Mouse (Mus musculus) intestine, postnatal 0 days (tissue): ENCODE measurements at regions not wholly inside any gene's neighbourhood (a gene's known extent, or its start where the extent isn't known, plus 50 kb on each side); places are given as distances from the start of the nearest gene placed in this dataset.

ENCODE experiments used
- ATAC-seq: fragments of 200-750 bp; cut with Nextera tagmentation; 2 replicates; pipeline ENCODE4 v1.8.0; 2017; ENCODE audit warnings: mild to moderate bottlenecking, moderate TSS enrichment, moderate library complexity
- H3K27ac ChIP-seq: fragments of 300-500 bp; sonication (generic); 2 replicates; pipeline ENCODE4 v1.5.1; 2014; ENCODE audit warnings: mild to moderate bottlenecking, low read depth, low read length, moderate library complexity
- H3K27me3 ChIP-seq: fragments of 300-500 bp; sonication (generic); replicated peaks from 2 replicates; pipeline ENCODE4 v1.6.1; 2014; ENCODE audit warnings: low read length, mixed read lengths; ENCODE audit not compliant: control insufficient read depth, insufficient read depth
- H3K36me3 ChIP-seq: fragments of 300-500 bp; sonication (generic); 2 replicates; pipeline ENCODE4 v1.6.1; 2014; ENCODE audit warnings: mild to moderate bottlenecking, moderate library complexity; ENCODE audit not compliant: control insufficient read depth, insufficient read depth
- H3K4me1 ChIP-seq: fragments of 300-500 bp; sonication (generic); replicated peaks from 2 replicates; pipeline ENCODE4 v1.6.1; 2014; ENCODE audit warnings: antibody characterized with exemption, low read length, mixed read lengths; ENCODE audit not compliant: control insufficient read depth, insufficient read depth
- H3K4me2 ChIP-seq: fragments of 300-500 bp; sonication (generic); replicated peaks from 2 replicates; pipeline ENCODE4 v1.6.1; 2014; ENCODE audit warnings: low read depth, mild to moderate bottlenecking, moderate library complexity
- H3K4me3 ChIP-seq: fragments of 300-500 bp; sonication (generic); 2 replicates; pipeline ENCODE4 v1.5.1; 2014; ENCODE audit warnings: low read depth, low read length
- H3K9ac ChIP-seq: fragments of 300-500 bp; sonication (generic); 2 replicates; pipeline ENCODE4 v1.6.1; 2014; ENCODE audit warnings: mild to moderate bottlenecking, low read depth, low read length
- H3K9me3 ChIP-seq: fragments of 300-500 bp; sonication (generic); 2 replicates; pipeline ENCODE4 v1.6.1; 2016; ENCODE audit warnings: mixed run types; ENCODE audit not compliant: control insufficient read depth
- CTCF ChIP-seq: sonication (generic); IDR thresholded peaks from 2 replicates; pipeline ENCODE4 v1.5.1; 2016; ENCODE audit warnings: low read depth, mild to moderate bottlenecking, control low read depth, antibody characterized with exemption, moderate library complexity
- WGBS: fragments of 180-500 bp; shearing (Covaris S2); extraction: QIAGEN DNeasy Blood & Tissue Kit; methylation state at CpG from one replicate; pipeline ENCODE4 v1.1.7; 2014; 5-methylcytosine and 5-hydroxymethylcytosine counted together

DNA sequence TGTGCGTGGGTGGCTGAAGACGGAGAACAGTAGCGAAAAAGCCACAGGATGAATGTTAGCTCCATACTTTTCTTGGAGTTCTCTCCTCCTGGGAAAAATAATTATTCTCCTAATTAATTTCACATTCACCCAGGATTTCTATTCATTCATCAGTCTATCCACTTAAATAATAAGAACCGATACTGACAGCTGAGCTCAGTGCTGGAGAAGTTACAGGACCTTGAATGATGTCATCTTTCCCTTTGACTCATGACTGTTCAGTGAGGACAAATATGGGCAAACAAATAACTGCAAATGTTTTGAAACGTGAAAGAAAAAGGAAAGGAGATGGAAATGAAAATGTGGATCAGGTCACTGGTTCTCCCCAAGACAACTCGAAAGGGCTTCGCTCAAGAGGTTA, 635.7 kb upstream of the Kirrel3 start:
- Histone ChIP-seq H3K27me3 (no peaks in the 10 kb centered on the region), H3K9ac (no peak overlapping the region), H3K4me2 (no peak overlapping the region), H3K27ac (no peak overlapping the region), H3K4me3 (no peak overlapping the region), H3K4me1 (no peaks in the 10 kb centered on the region), H3K36me3 (no peaks in the 10 kb centered on the region), H3K9me3 (no peaks in the 10 kb centered on the region)
- WGBS = 74% methylated on average over 7 of the region's 7 CpGs
- TF ChIP-seq CTCF = no peak
- no peak for ATAC-seq

DNA sequence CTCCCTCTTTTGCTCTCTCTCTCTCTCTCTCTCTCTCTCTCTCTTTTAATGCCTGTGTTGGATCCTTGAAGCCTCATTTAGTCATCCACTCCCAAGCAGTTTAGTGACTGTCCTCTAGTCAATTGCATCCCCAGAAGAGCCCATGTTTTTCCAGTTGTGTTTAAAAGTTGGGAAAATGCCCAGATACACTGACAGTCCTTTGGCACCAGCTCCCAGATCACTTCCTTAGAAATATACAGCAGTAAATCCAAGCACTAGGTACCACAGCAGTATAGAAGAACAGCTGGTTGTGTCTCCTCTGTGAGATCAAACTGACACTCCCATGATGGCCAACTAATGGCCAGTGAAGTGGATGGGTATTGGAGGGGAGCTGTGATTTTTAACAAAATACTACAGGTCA, 634.7 kb upstream of the Kirrel3 start:
- Histone ChIP-seq H3K4me3 (no peak overlapping the region), H3K9me3 (no peaks in the 10 kb centered on the region), H3K4me1 (no peaks in the 10 kb centered on the region), H3K27ac (no peak overlapping the region), H3K9ac (no peak overlapping the region), H3K27me3 (no peaks in the 10 kb centered on the region), H3K36me3 (no peaks in the 10 kb centered on the region), H3K4me2 (no peak overlapping the region)
- no peak for ATAC-seq
- TF ChIP-seq CTCF = no peak

DNA sequence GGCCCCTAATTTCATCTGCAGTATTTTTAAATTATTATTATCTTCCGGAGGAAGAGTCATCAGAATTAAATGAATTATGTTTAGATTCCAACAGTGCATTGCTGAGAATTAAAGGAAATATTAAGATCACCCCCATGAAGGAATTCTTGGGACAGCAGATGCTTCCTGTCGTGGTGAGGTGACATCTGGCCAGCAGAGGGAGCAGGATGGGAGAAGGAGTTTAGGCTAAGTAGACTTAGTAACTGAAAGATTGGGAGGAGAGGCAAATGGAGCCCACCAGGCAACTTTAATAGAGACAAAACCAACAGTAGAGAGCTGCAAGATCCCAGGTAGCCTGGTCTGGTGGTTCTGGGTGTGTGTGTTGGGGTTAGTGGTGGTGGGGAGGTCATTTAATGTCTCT, 629.5 kb upstream of the Kirrel3 start:
- Histone ChIP-seq H3K9ac (no peak overlapping the region), H3K9me3 (no peaks in the 10 kb centered on the region), H3K27ac (no peak overlapping the region), H3K4me1 (peaks cover 3% of the 10 kb centered on the region; the same call in 1 of the 2 replicates), H3K36me3 (no peaks in the 10 kb centered on the region), H3K4me3 (no peak overlapping the region), H3K4me2 (no peak overlapping the region), H3K27me3 (no peaks in the 10 kb centered on the region)
- ATAC-seq = no peak
- peak; percentile 76 for TF ChIP-seq CTCF
- 47% methylated on average over 2 of the region's 2 CpGs for WGBS

DNA sequence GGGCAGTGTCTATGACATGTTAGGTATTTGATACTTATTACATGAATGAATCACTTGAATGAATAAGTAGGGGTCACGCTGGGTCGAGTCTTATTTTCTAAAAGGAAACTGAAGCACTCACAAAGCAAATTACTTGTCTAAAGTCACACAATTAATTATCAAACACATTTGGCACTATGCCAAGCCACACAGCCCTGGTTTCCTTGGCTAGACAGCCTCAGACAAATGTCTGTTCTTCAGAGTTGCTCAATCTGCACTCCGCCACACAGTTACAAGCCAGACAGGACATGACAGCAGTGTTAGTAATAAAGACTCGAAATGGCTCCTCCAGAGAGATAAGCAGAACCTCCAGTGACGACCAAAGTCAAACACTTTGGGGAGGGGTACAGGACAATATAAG, 627.2 kb upstream of the Kirrel3 start:
- H3K4me3 ChIP-seq = no peak overlapping the region
- ATAC-seq = peak; percentile 94
- no peak overlapping the region for H3K9ac ChIP-seq
- H3K4me1 ChIP-seq = peaks cover 3% of the 10 kb centered on the region; the same call in 1 of the 2 replicates
- H3K27me3 ChIP-seq = no peaks in the 10 kb centered on the region
- no peaks in the 10 kb centered on the region for H3K36me3 ChIP-seq
- H3K4me2 ChIP-seq = peak overlapping the region; percentile 21
- H3K27ac ChIP-seq = no peak overlapping the region
- H3K9me3 ChIP-seq = no peaks in the 10 kb centered on the region
- WGBS = 10% methylated on average over 5 of the region's 5 CpGs
- no peak for TF ChIP-seq CTCF

GRCm38 (mm10) chr9:33868666-33869065, 617.0 kb upstream of the Kirrel3 start:
- no peak overlapping the region for H3K4me3 ChIP-seq
- no peak overlapping the region for H3K4me2 ChIP-seq
- H3K9me3 ChIP-seq = no peaks in the 10 kb centered on the region
- WGBS = 81% methylated on average over 5 of the region's 5 CpGs
- H3K4me1 ChIP-seq = no peaks in the 10 kb centered on the region
- no peak overlapping the region for H3K27ac ChIP-seq
- no peak overlapping the region for H3K9ac ChIP-seq
- H3K27me3 ChIP-seq = no peaks in the 10 kb centered on the region
- TF ChIP-seq CTCF = no peak
- ATAC-seq = no peak
- no peaks in the 10 kb centered on the region for H3K36me3 ChIP-seq

DNA sequence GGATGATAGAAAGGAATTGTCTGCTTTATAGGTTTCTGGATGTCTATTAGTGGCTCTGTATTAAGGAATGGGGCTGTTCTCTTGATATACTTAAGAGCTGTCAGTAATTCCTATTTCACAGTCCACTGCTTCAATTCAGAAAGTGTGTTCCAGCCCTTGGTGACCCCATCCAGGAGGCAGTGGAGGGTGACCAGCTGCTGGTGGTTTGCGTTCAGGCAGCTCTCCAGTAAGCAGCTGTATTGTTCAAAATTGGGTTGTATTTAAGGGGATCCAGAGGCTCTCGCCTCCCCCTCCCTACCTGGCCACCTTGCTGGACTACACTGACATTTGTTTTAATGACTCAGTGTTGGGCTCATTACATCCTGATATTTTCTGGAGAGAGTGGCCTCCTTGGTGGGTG, 598.4 kb upstream of the Kirrel3 start:
- H3K4me3 ChIP-seq = no peak overlapping the region
- TF ChIP-seq CTCF = no peak
- no peak overlapping the region for H3K27ac ChIP-seq
- 81% methylated on average over 2 of the region's 2 CpGs for WGBS
- no peaks in the 10 kb centered on the region for H3K36me3 ChIP-seq
- H3K27me3 ChIP-seq = no peaks in the 10 kb centered on the region
- H3K4me2 ChIP-seq = no peak overlapping the region
- no peaks in the 10 kb centered on the region for H3K9me3 ChIP-seq
- no peak overlapping the region for H3K9ac ChIP-seq
- no peaks in the 10 kb centered on the region for H3K4me1 ChIP-seq
- no peak for ATAC-seq

DNA sequence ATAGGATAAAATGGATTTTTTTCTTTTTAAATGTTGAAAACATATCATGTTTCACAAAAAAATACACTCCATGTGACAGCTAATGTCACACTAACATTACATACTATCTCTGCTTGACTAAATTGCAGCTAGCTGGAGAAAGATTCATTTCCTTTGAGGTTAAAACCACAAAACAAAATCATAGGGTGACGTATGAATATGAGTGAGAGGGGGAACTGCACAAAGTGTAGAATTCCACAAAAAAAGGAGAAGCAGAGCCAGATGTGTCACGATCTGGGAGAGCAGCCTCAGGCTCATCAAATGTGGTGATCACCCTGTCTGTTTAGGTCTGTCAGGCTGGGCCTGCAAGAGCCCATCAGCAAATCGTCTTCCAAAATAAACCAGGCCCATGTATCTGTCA, 593.7 kb upstream of the Kirrel3 start:
- Histone ChIP-seq H3K27ac (no peak overlapping the region), H3K4me3 (no peak overlapping the region), H3K9me3 (no peaks in the 10 kb centered on the region), H3K36me3 (no peaks in the 10 kb centered on the region), H3K27me3 (no peaks in the 10 kb centered on the region), H3K4me2 (no peak overlapping the region), H3K9ac (no peak overlapping the region), H3K4me1 (no peaks in the 10 kb centered on the region)
- ATAC-seq = no peak
- no peak for TF ChIP-seq CTCF
- 55% methylated on average over 3 of the region's 3 CpGs for WGBS
